15 mouse cellular contexts compared by ENCODE assay signal in the genomic region with DNA sequence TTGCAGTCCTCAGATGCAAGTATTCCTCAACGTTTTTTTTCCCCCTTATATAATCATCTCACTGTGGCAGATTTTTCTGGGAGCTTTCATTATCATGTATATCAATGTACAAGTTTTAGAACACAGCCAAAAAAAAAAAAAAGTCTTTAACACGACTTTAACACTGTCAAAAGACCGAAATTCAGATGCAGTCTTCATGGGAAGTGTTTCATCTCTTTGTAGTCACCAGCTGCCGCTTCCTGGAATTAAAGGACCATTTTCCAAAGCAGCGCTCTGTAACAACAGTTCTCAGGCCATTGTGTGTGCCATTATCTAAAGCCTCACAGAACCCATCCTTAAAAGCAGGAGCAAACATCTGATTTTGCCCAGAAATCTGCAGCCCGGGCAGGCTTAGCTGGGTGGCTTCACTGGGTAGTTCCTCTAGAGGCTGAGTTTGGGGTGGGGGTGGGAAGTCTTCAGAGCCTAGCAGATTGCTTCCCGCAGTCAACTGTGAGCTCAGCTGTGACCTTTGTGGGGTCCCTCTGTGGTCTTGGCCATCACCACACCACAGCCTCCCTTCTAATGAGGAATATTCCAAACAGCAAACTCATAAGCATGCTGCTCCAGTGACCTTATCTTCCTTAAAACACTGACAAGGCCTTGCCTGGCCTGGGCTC. TPM values are rescaled to one million over a fixed set of nuclear protein-coding genes. Genes with fewer than 3 reads are reported as not detected.
A peak's percentile ranks its signal among the peaks of the same experiment; 100 is the strongest.
DNase-seq lines count a peak whose midpoint lies in the region; ATAC-seq lines count a peak whose summit lies in the region.
"Had no signal": no experiment of that assay in that cellular context is flagged by ENCODE, and none has a peak within 500 bp of the region (broad histone marks: within the 10 kb centered on the region; RNA-seq: fewer than 3 reads in every experiment).

No protein-coding gene starts in this region.

- H3K27me3 ChIP-seq in midbrain, embryonic 10.5 days (ENCODE audit: low read depth, poor library complexity, severe bottlenecking) = no peaks in the 10 kb centered on the region
- no peaks in the 10 kb centered on the region for H3K27me3 ChIP-seq in midbrain, embryonic 16.5 days (ENCODE audit: control insufficient read depth, insufficient read depth, low read depth, low read length)
- no peaks in the 10 kb centered on the region for H3K27me3 ChIP-seq in hindbrain, embryonic 16.5 days (replicated peaks; ENCODE audit: control insufficient read depth, insufficient read depth, low read length)
- H3K27me3 ChIP-seq: neural tube, embryonic 12.5 days had no signal

- H3K27ac ChIP-seq in midbrain, embryonic 10.5 days (replicated peaks) = peak overlapping the region; percentile 82
- H3K27ac ChIP-seq in midbrain, embryonic 16.5 days (ENCODE audit: low read length) = no peak overlapping the region
- no peak overlapping the region; the same call in 1 of the 2 replicates for H3K27ac ChIP-seq in hindbrain, embryonic 16.5 days (ENCODE audit: low read depth, low read length)
- H3K27ac ChIP-seq: kidney, postnatal 0 days; liver, embryonic 13.5 days; neural tube, embryonic 12.5 days had no signal

- 44% methylated on average over 7 of the region's 7 CpGs for WGBS in midbrain, embryonic 10.5 days
- WGBS in midbrain, embryonic 16.5 days = 12% methylated on average over 7 of the region's 7 CpGs
- 33% methylated on average over 7 of the region's 7 CpGs for WGBS in hindbrain, embryonic 16.5 days

- no peak overlapping the region for H3K4me3 ChIP-seq in midbrain, embryonic 10.5 days
- H3K4me3 ChIP-seq in midbrain, embryonic 16.5 days (ENCODE audit: low read depth, low read length) = no peak overlapping the region
- no peak overlapping the region for H3K4me3 ChIP-seq in hindbrain, embryonic 16.5 days (ENCODE audit: low read length)
- H3K4me3 ChIP-seq: liver, embryonic 13.5 days; neural tube, embryonic 12.5 days had no signal

- no peak for ATAC-seq in midbrain, embryonic 16.5 days
- ATAC-seq in hindbrain, embryonic 16.5 days = peak; percentile 9; the same call in 1 of the 2 replicates
- ATAC-seq: activated CD4-positive, CD25-positive, alpha-beta regulatory T cell, adult 4 months had no signal

- no peaks in the 10 kb centered on the region for H3K36me3 ChIP-seq in midbrain, embryonic 10.5 days
- H3K36me3 ChIP-seq in midbrain, embryonic 16.5 days (ENCODE audit: control insufficient read depth, insufficient read depth, low read length) = no peaks in the 10 kb centered on the region
- H3K36me3 ChIP-seq in hindbrain, embryonic 16.5 days (ENCODE audit: control insufficient read depth, insufficient read depth, low read length) = no peaks in the 10 kb centered on the region
- H3K36me3 ChIP-seq: G1E; liver, embryonic 13.5 days; neural tube, embryonic 12.5 days had no signal

- no peaks in the 10 kb centered on the region for H3K9me3 ChIP-seq in midbrain, embryonic 10.5 days (replicated peaks)
- no peaks in the 10 kb centered on the region for H3K9me3 ChIP-seq in midbrain, embryonic 16.5 days (replicated peaks; ENCODE audit: control insufficient read depth, low read length, poor library complexity, severe bottlenecking)
- H3K9me3 ChIP-seq in hindbrain, embryonic 16.5 days (ENCODE audit: control insufficient read depth, low read length) = no peaks in the 10 kb centered on the region
- H3K9me3 ChIP-seq: liver, embryonic 13.5 days; neural tube, embryonic 12.5 days had no signal

- H3K4me2 ChIP-seq in midbrain, embryonic 16.5 days (ENCODE audit: low read length) = no peak overlapping the region
- no peak overlapping the region for H3K4me2 ChIP-seq in hindbrain, embryonic 16.5 days (ENCODE audit: low read length)
- H3K4me2 ChIP-seq: liver, embryonic 13.5 days; neural tube, embryonic 12.5 days had no signal

- H3K4me1 ChIP-seq in midbrain, embryonic 10.5 days = peaks cover 17% of the 10 kb centered on the region
- peaks cover 10% of the 10 kb centered on the region; the same call in 1 of the 2 replicates for H3K4me1 ChIP-seq in midbrain, embryonic 16.5 days (ENCODE audit: control insufficient read depth, insufficient read depth, low read length)
- H3K4me1 ChIP-seq in hindbrain, embryonic 16.5 days (ENCODE audit: control insufficient read depth, insufficient read depth, low read depth, low read length) = peaks cover 2% of the 10 kb centered on the region; the same call in 1 of the 2 replicates

- intact Hi-C loops in heart, postnatal 36 days (cut with DNase I) = no loop called here

- no peak overlapping the region for H3K9ac ChIP-seq in midbrain, embryonic 16.5 days (ENCODE audit: low read depth, low read length)
- H3K9ac ChIP-seq in hindbrain, embryonic 16.5 days (ENCODE audit: low read depth, low read length) = no peak overlapping the region
- H3K9ac ChIP-seq: liver, embryonic 13.5 days; neural tube, embryonic 12.5 days had no signal

- DNase-seq in heart, adult 11 months = peak; percentile 79
- no peak for DNase-seq in heart, postnatal 36 days
- peak; percentile 29 for DNase-seq in midbrain, embryonic 10.5 days (ENCODE audit: low spot score)
- no peak for DNase-seq in right cerebral cortex, postnatal 36 days (ENCODE audit: low spot score in 2 of 2)
- no peak for DNase-seq in right cerebral cortex, adult 18-20 months
- no peak for DNase-seq in testis, postnatal 14 days (ENCODE audit: low spot score)
- DNase-seq: B cell, adult 2 months; liver, embryonic 13.5 days; thymus, postnatal 14 days had no signal

RNA-seq across cellular contexts. Expression of gene Strap, which starts 22.1 kb away (rescaled TPM):
- total RNA-seq in heart, postnatal 36 days (2021) = 10 to 100 TPM; 89.3 to 92.3 TPM
- 222 and 233 TPM in 2 replicates for polyA plus RNA-seq in midbrain, embryonic 10.5 days (2016; fragmentation: Nextera tagmentation; extraction: Ambion mirVana)
- polyA plus RNA-seq in midbrain, embryonic 16.5 days (2015; fragmentation: Nextera tagmentation; extraction: Ambion mirVana) = 161 and 170 TPM in 2 replicates
- 154 and 159 TPM in 2 replicates for polyA plus RNA-seq in hindbrain, embryonic 16.5 days (2015; fragmentation: Nextera tagmentation; extraction: Ambion mirVana)

RNA-seq across cellular contexts. Expression of gene Dera, which starts 41.6 kb away (rescaled TPM):
- 1 to 10 TPM; 6.1 to 6.2 TPM for total RNA-seq in heart, postnatal 36 days (2021)
- polyA plus RNA-seq in midbrain, embryonic 10.5 days (2016; fragmentation: Nextera tagmentation; extraction: Ambion mirVana) = 59.6 and 68.0 TPM in 2 replicates
- polyA plus RNA-seq in midbrain, embryonic 16.5 days (2015; fragmentation: Nextera tagmentation; extraction: Ambion mirVana) = 10.6 and 12.8 TPM in 2 replicates
- 13.7 and 14.3 TPM in 2 replicates for polyA plus RNA-seq in hindbrain, embryonic 16.5 days (2015; fragmentation: Nextera tagmentation; extraction: Ambion mirVana)

RNA-seq across cellular contexts. Expression of gene Eps8, which starts 58.1 kb away (rescaled TPM):
- 10 to 100 TPM; 12.8 to 14.1 TPM for total RNA-seq in heart, postnatal 36 days (2021)
- 5.5 and 7.1 TPM in 2 replicates for polyA plus RNA-seq in midbrain, embryonic 10.5 days (2016; fragmentation: Nextera tagmentation; extraction: Ambion mirVana)
- 24.3 and 26.4 TPM in 2 replicates for polyA plus RNA-seq in midbrain, embryonic 16.5 days (2015; fragmentation: Nextera tagmentation; extraction: Ambion mirVana)
- 31.5 and 33.7 TPM in 2 replicates for polyA plus RNA-seq in hindbrain, embryonic 16.5 days (2015; fragmentation: Nextera tagmentation; extraction: Ambion mirVana)
- polyA plus RNA-seq: G1E had no signal

Comparison
In these comparisons a context has a peak if more than half of its experiments do, and no peak if none do; other contexts are left out.
1. DNase-seq: peak in heart, adult 11 months (single experiment) and midbrain, embryonic 10.5 days (single experiment); none in heart, postnatal 36 days (0 of 2), right cerebral cortex, postnatal 36 days (0 of 2), right cerebral cortex, adult 18-20 months (single experiment) and testis, postnatal 14 days (single experiment).